Mouse (Mus musculus) lung, embryonic 16.5 days (tissue): ENCODE data around the gene Stk39. TPM values are rescaled to one million over a fixed set of nuclear protein-coding genes. Genes with fewer than 3 reads are reported as not detected.
"Not testable (repeated sequence)": the region's sequence is repeated elsewhere in the genome, so short reads cannot be mapped to it uniquely, and the experiment has no call there.

Experiments used
- ATAC-seq: fragments of 200-750 bp; cut with Nextera tagmentation; 2 replicates; pipeline ENCODE4 v1.8.0; 2017; ENCODE audit warnings: low read depth, mild to moderate bottlenecking, moderate library complexity
- H3K27ac ChIP-seq: fragments of 300-500 bp; sonication (generic); 2 replicates; pipeline ENCODE4 v1.5.1; 2014; ENCODE audit warnings: mild to moderate bottlenecking, control low read depth, low read length
- H3K27me3 ChIP-seq: fragments of 300-500 bp; sonication (generic); 2 replicates; pipeline ENCODE4 v1.6.1; 2014; ENCODE audit warnings: low read depth, low read length, mixed read lengths; ENCODE audit not compliant: control insufficient read depth, insufficient read depth
- H3K36me3 ChIP-seq: fragments of 300-500 bp; sonication (generic); 2 replicates; pipeline ENCODE4 v1.6.1; 2014; ENCODE audit warnings: low read length; ENCODE audit not compliant: control insufficient read depth, insufficient read depth
- H3K4me1 ChIP-seq: fragments of 300-500 bp; sonication (generic); replicated peaks from 2 replicates; pipeline ENCODE4 v1.6.1; 2014; ENCODE audit warnings: low read length, mixed read lengths; ENCODE audit not compliant: control insufficient read depth, insufficient read depth
- H3K4me2 ChIP-seq: fragments of 300-500 bp; sonication (generic); 2 replicates; pipeline ENCODE4 v1.6.1; 2014; ENCODE audit warnings: low read depth, low read length, control low read depth
- H3K4me3 ChIP-seq: fragments of 300-500 bp; sonication (generic); 2 replicates; pipeline ENCODE4 v1.5.1; 2014; ENCODE audit warnings: mild to moderate bottlenecking, low read length, control low read depth
- H3K9ac ChIP-seq: fragments of 300-500 bp; sonication (generic); 2 replicates; pipeline ENCODE4 v1.6.1; 2014; ENCODE audit warnings: low read length, control low read depth
- H3K9me3 ChIP-seq: fragments of 300-500 bp; sonication (generic); 2 replicates; pipeline ENCODE4 v1.6.1; 2016; ENCODE audit warnings: low read length; ENCODE audit not compliant: control insufficient read depth
- WGBS: fragments of 180-500 bp; shearing (Covaris S2); extraction: QIAGEN DNeasy Blood & Tissue Kit; methylation state at CpG from one replicate; pipeline ENCODE4 v1.1.7; 2014; 5-methylcytosine and 5-hydroxymethylcytosine counted together
- polyA plus RNA-seq: library from polyadenylated mRNA; unstranded; fragments of >200 nt; fragmentation: Nextera tagmentation; extraction: Ambion mirVana; gene quantifications from 2 replicates; pipeline ENCODE4 v1.2.1, GENCODE M21; 2015

Gene Stk39
- polyA plus RNA-seq, 1 experiment from 2014 or later, result 13.0 TPM

DNA sequence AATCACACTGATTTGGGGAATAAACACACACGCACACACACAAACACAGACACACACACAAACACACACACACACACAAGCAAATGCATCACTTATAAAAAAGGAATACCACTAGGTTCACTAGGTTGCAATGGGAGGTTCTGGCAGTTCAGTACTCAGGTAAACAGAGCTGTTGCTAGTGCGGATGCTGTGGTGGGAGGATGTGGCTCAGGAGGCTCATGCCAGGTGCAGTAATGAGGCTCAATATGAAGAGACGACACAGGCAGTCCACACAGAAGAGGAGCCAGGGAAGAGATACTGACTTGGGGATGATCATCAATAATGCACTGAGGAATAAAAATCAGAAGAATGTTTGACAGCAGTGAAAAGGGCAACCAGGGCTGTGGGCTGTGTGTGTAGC lies 228.8 kb downstream of the Stk39 start:
- no peak for ATAC-seq
- Histone ChIP-seq H3K9me3 (no peaks in the 10 kb centered on the region), H3K4me1 (no peaks in the 10 kb centered on the region; the same call in 1 of the 2 replicates), H3K4me3 (no peak overlapping the region), H3K27ac (no peak overlapping the region), H3K36me3 (0 out of 2 replicates have a peak, but pooled peaks cover 2% of the 10 kb centered on the region), H3K9ac (no peak overlapping the region), H3K4me2 (no peak overlapping the region), H3K27me3 (no peaks in the 10 kb centered on the region)
- 80% methylated on average over 3 of the region's 3 CpGs for WGBS

DNA sequence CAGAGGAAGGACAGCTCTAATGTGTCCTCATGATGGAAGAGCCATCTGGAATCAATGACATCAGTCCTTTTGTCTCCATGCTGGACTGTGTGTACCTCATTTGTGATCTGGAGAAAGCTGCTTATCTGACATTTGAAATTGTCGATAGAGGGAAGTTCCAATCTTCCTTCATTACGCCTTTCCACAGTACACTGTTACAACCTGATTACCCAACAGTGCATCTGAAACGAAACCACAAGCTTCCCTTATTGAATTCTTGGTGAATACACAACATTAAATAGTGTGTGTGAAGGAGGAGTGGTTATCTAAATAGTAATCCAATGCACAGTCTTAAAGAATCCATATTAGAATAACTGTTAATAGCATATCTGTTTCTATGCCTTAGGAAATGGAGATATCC lies 230.0 kb downstream of the Stk39 start:
- no peak overlapping the region for H3K9ac ChIP-seq
- no peak for ATAC-seq
- H3K9me3 ChIP-seq, result no peaks in the 10 kb centered on the region
- no peaks in the 10 kb centered on the region; the same call in 1 of the 2 replicates for H3K4me1 ChIP-seq
- no peaks in the 10 kb centered on the region for H3K27me3 ChIP-seq
- no peak overlapping the region for H3K4me2 ChIP-seq
- no peaks in the 10 kb centered on the region for H3K36me3 ChIP-seq
- 80% methylated on average over 3 of the region's 3 CpGs for WGBS
- no peak overlapping the region for H3K4me3 ChIP-seq
- no peak overlapping the region for H3K27ac ChIP-seq

DNA sequence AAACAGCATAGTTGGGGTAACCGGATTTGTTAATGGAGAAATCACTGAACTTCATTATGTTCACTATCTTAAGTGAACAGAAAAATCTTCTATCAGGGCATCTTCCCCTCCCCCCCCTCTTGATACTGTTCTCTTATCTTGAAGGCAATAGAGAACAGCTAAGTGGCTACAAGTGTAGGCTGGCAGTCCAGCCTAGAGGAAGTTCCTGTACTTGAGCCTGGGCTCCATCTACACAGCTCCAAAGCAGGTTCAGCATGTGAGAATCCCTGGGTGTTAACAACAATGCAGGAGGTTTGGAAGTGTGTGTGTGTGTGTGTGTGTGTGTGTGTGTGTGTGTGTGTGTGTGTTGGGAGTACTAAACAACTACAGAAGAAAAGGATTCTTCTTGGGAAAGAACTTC lies 230.4 kb downstream of the Stk39 start:
- 58% methylated on average over 1 of the region's 1 CpGs for WGBS
- Histone ChIP-seq H3K27ac (no peak overlapping the region), H3K27me3 (no peaks in the 10 kb centered on the region), H3K4me3 (no peak overlapping the region), H3K9me3 (no peaks in the 10 kb centered on the region), H3K36me3 (no peaks in the 10 kb centered on the region), H3K4me1 (no peaks in the 10 kb centered on the region; the same call in 1 of the 2 replicates), H3K9ac (no peak overlapping the region), H3K4me2 (no peak overlapping the region)
- ATAC-seq, result peak; percentile 64

DNA sequence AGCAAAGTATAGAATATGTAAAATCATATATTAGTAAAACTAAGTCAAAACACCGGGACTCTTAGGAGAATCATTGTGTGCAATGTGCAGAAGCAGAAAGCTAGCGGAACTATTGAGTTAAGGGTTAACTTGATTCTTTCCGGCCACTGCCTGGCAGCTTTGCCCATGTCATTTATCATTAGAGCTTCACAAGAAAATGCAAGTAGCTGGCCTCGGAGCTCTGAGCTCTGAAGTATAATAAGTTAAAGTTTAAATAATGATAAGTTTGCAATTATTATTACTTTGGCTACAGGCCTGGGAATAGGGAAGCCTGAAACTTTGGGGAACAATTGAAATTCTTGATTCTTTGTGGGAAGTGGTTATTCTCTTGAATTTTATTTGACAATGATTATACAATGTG lies 232.7 kb downstream of the Stk39 start:
- not testable (repeated sequence) for H3K4me3 ChIP-seq, H3K4me1 ChIP-seq, H3K4me2 ChIP-seq, H3K9me3 ChIP-seq, H3K9ac ChIP-seq, H3K36me3 ChIP-seq, H3K27me3 ChIP-seq, ATAC-seq, H3K27ac ChIP-seq
- WGBS, result 24% methylated on average over 4 of the region's 4 CpGs

DNA sequence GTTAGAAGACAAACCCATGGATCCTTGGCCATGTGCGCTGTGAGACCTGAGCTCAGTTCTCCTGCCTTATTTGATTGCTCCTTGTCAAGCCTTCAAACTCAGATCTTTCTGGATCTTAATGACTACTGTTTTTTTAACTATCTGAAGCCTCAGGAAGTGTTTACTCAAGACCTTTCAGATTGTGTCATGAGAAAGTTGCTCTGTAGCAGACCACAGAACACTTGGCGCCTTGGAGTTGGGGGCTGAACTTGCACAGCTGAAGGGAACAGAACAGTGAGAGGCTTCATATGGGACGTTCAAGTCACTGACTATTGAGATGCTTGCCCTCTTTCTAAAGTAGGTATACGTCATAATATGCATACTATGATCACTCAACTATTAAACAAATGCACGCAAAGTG lies 239.1 kb downstream of the Stk39 start:
- H3K27me3 ChIP-seq, result no peaks in the 10 kb centered on the region
- ATAC-seq, result no peak
- no peaks in the 10 kb centered on the region for H3K36me3 ChIP-seq
- H3K27ac ChIP-seq, result no peak overlapping the region
- H3K9ac ChIP-seq, result no peak overlapping the region
- WGBS, result 65% methylated on average over 5 of the region's 5 CpGs
- H3K9me3 ChIP-seq, result no peaks in the 10 kb centered on the region
- H3K4me1 ChIP-seq, result no peaks in the 10 kb centered on the region
- H3K4me3 ChIP-seq, result no peak overlapping the region
- H3K4me2 ChIP-seq, result no peak overlapping the region

DNA sequence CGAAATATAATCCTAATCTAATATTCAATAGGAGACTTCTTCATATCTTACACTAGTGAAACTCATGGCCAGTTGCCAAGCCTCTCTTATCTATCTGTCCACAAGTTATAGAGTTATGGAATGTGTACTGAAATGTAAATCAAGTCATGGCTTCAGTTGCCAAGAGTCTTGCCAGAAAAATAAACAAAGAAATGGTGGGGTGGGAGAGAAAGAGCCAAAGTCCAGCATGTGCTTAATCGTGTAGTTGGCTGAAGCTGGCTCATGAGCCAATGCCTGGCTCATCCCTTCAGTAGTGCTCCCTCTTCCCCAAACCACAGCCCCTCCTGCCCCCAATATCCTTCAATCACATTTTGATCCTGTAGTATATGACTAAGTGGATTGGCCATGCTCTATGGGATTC lies 242.2 kb downstream of the Stk39 start:
- WGBS, result 42% methylated on average over 2 of the region's 2 CpGs

DNA sequence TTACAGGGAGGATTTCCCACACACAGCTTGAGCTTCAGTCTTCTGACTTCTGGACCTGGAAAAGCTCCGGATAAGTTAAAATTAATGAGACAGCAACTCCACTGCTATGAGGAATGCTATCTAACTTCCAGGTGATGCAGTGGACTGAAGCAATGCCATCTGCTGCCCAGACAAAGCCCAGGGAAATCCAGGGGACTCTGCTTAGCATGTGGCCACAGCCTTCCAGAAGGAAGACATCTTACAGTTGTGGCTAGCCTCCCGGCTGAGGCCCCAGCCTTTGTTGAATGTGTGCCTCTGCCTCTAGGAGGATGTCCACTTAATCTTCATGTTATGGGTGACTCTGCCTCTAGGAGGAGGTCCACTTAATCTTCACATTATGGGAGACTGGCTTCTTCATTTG lies 243.0 kb downstream of the Stk39 start:
- Histone ChIP-seq H3K4me2 (no peak overlapping the region), H3K9ac (no peak overlapping the region), H3K4me3 (no peak overlapping the region), H3K4me1 (no peaks in the 10 kb centered on the region), H3K27ac (no peak overlapping the region), H3K36me3 (no peaks in the 10 kb centered on the region), H3K27me3 (no peaks in the 10 kb centered on the region), H3K9me3 (no peaks in the 10 kb centered on the region)
- WGBS, result 49% methylated on average over 2 of the region's 2 CpGs
- ATAC-seq, result no peak

More for the DNA sequence above, 242.2 kb downstream of the Stk39 start:
- Histone ChIP-seq H3K4me1 (no peaks in the 10 kb centered on the region), H3K36me3 (no peaks in the 10 kb centered on the region), H3K27me3 (no peaks in the 10 kb centered on the region), H3K4me2 (no peak overlapping the region), H3K9me3 (no peaks in the 10 kb centered on the region), H3K27ac (no peak overlapping the region), H3K9ac (no peak overlapping the region), H3K4me3 (no peak overlapping the region)
- peak; percentile 49 for ATAC-seq

DNA sequence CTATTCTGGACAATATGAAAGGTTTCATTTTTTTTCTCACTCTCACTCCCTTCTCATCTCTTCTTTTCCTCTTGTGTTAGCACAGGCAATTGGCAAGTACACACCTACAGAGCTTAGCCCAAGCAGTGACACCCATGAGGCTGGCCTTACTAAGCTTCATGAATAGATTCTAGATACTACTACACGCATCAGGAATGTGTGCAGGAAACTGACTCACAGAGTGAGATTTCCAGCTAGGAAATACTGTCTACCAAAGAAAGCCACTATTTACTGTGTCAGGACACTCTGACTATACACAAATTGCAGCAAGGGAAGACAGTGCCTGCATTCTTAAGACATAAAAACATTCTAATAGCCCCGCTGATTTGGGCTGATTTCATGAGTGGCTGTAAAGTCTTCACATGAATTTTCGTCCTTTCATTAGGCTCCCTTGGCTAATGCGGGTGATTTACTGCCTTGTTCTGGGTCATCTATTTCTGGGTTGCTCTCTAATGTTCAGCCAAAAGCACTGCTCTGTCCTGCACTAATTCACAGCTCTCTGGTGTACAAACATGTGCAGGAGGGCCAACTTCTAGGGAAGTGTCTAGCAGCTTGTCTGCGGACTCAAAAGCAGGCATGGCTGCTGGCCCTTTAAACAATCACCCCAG lies 249.7 kb downstream of the Stk39 start:
- ATAC-seq, result no peak
- H3K4me1 ChIP-seq, result no peaks in the 10 kb centered on the region
- H3K4me2 ChIP-seq, result no peak overlapping the region
- no peak overlapping the region for H3K9ac ChIP-seq
- 56% methylated on average over 5 of the region's 5 CpGs for WGBS
- H3K9me3 ChIP-seq, result no peaks in the 10 kb centered on the region
- H3K27me3 ChIP-seq, result no peaks in the 10 kb centered on the region
- H3K4me3 ChIP-seq, result no peak overlapping the region
- no peaks in the 10 kb centered on the region; the same call in 1 of the 2 replicates for H3K36me3 ChIP-seq
- H3K27ac ChIP-seq, result no peak overlapping the region

DNA sequence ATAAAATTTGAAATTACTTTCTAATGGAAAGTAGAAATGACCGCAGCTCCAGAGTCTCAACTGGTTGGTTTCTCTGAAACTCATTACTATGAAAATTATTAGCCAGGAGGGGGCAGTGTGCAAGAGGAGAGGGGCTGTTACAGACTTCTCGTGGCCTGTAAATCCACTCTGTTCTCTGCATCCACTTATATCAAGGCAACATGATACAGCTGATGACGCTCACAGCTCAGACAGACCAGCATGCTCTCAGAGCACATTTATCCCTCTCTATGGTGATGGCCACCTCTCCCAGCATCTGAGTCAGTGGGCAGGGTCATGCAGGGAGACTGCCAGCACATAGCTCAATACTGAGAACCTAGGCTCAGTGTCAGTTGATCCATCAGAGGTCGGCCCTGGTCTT lies 250.8 kb downstream of the Stk39 start:
- WGBS, result 59% methylated on average over 4 of the region's 4 CpGs
- Histone ChIP-seq H3K27ac (no peak overlapping the region), H3K9ac (no peak overlapping the region), H3K36me3 (no peaks in the 10 kb centered on the region; the same call in 1 of the 2 replicates), H3K4me3 (no peak overlapping the region), H3K9me3 (no peaks in the 10 kb centered on the region), H3K27me3 (no peaks in the 10 kb centered on the region), H3K4me1 (no peaks in the 10 kb centered on the region), H3K4me2 (no peak overlapping the region)
- peak; percentile 45; the same call in 1 of the 2 replicates for ATAC-seq

DNA sequence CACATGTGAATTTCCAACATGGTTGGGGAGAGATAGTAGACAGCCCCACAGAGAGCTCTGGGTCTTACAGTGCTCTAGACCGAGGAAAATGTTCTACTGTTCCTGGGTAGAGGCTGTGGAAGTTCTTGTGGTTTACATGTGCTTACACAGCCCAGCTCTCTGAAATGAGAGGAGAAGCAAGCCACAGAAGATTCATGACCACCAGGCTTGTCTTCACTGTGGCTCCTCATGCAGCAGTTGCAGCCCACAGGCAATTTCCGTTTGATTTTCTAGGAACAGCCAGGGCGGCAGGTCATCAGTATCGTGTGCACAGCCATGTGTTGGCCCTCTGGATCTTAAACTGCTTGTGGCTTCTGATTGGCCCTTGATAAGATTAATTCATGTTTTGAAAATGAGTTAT lies 252.2 kb downstream of the Stk39 start:
- Histone ChIP-seq H3K4me2 (no peak overlapping the region), H3K27me3 (no peaks in the 10 kb centered on the region), H3K4me1 (no peaks in the 10 kb centered on the region), H3K9me3 (no peaks in the 10 kb centered on the region), H3K9ac (no peak overlapping the region), H3K36me3 (no peaks in the 10 kb centered on the region; the same call in 1 of the 2 replicates), H3K4me3 (no peak overlapping the region), H3K27ac (no peak overlapping the region)
- no peak for ATAC-seq
- 74% methylated on average over 4 of the region's 4 CpGs for WGBS
